Mouse (Mus musculus): Measurements from ENCODE around the gene Tmem260. TPM values are rescaled to one million over a fixed set of nuclear protein-coding genes. Genes with fewer than 3 reads are reported as not detected.

Tmem260 gene
- total RNA-seq, 2 experiments from 2014 or later = 26.8 to 31.5 TPM

GRCm38 (mm10) chr14:48549703-48550102, 103.8 kb downstream of the Tmem260 start:
- no peak for DNase-seq (ENCODE audit: low spot score in 2 of 2)

- no peak for DNase-seq (ENCODE audit: low spot score in 2 of 2)
Measured at GRCm38 (mm10) chr14:48553216-48553615, 107.3 kb downstream of the Tmem260 start.

- no peak for DNase-seq (ENCODE audit: low spot score in 2 of 2)
Measured at GRCm38 (mm10) chr14:48553754-48554153, 107.8 kb downstream of the Tmem260 start.

GRCm38 (mm10) chr14:48558975-48559374, 113.1 kb downstream of the Tmem260 start:
- DNase-seq (ENCODE audit: low spot score in 2 of 2) = no peak

GRCm38 (mm10) chr14:48559736-48560135, 113.8 kb downstream of the Tmem260 start:
- no peak for DNase-seq (ENCODE audit: low spot score in 2 of 2)

GRCm38 (mm10) chr14:48566596-48566995, 120.7 kb downstream of the Tmem260 start:
- DNase-seq (ENCODE audit: low spot score in 2 of 2) = no peak

Other genes starting within 250 kb of the Tmem260 start
- gene Otx2, start 227.7 kb downstream of the Tmem260 start, total RNA-seq (2021) = not detected

Measured in adrenal gland, adult 18-20 months (tissue).